Mouse (Mus musculus) myocyte (in vitro differentiated cells): ENCODE measurements at regions not wholly inside any gene's neighbourhood (a gene's known extent, or its start where the extent isn't known, plus 50 kb on each side); places are given as distances from the start of the nearest gene placed in this dataset.

Source experiments
- H3K27me3 ChIP-seq: one replicate; pipeline ENCODE4 v1.6.1; 2011; ENCODE audit not compliant: control insufficient read depth, insufficient read depth, insufficient read length
- H3K36me3 ChIP-seq: one replicate; pipeline ENCODE4 v1.6.1; 2011; ENCODE audit not compliant: control insufficient read depth, insufficient read depth
- H3K4me2 ChIP-seq: one replicate; pipeline ENCODE4 v1.6.1; 2011; ENCODE audit warnings: low read depth, control low read depth
- H3K4me3 ChIP-seq: one replicate; pipeline ENCODE4 v1.5.1; 2011; ENCODE audit warnings: mild to moderate bottlenecking, control low read depth, moderate library complexity
- H3K79me2 ChIP-seq: one replicate; pipeline ENCODE4 v1.6.1; 2011; ENCODE audit not compliant: control insufficient read depth, insufficient read depth
- H3ac ChIP-seq: one replicate; pipeline ENCODE4 v1.6.1; 2011; ENCODE audit not compliant: control insufficient read depth, insufficient read length
- CEBPB ChIP-seq: IDR thresholded peaks from 2 replicates; pipeline ENCODE4 v1.6.1; 2011; ENCODE audit warnings: mild to moderate bottlenecking, moderate library complexity; ENCODE audit not compliant: poor library complexity, insufficient read depth, severe bottlenecking
- E2F4 ChIP-seq: IDR thresholded peaks from one replicate; pipeline ENCODE4 v1.6.1; 2011; ENCODE audit warnings: mild to moderate bottlenecking, control low read depth, moderate library complexity; ENCODE audit not compliant: insufficient read depth
- MAX ChIP-seq: IDR thresholded peaks from one replicate; pipeline ENCODE4 v1.6.1; 2011; ENCODE audit warnings: low read depth, mild to moderate bottlenecking, control low read depth
- MYOD1 ChIP-seq, 3 experiments: IDR thresholded peaks; one replicate each; pipeline ENCODE4 v1.6.1; 2011; ENCODE audit warnings: control low read depth in 2 of 3, low read depth in 2 of 3, mild to moderate bottlenecking in 2 of 3, moderate library complexity in 1 of 3; ENCODE audit not compliant: insufficient read length in 2 of 3, control insufficient read depth in 1 of 3
- MYOG ChIP-seq, 3 experiments: IDR thresholded peaks; one replicate each; pipeline ENCODE4 v1.6.1; 2011; ENCODE audit warnings: control low read depth in 2 of 3, low read depth in 2 of 3, mild to moderate bottlenecking in 2 of 3; ENCODE audit not compliant: insufficient read length in 2 of 3, control insufficient read depth in 1 of 3, insufficient read depth in 1 of 3
- POLR2A ChIP-seq: IDR thresholded peaks from one replicate; pipeline ENCODE4 v1.6.1; 2011; ENCODE audit warnings: low read depth, mild to moderate bottlenecking, control low read depth, moderate library complexity; ENCODE audit not compliant: insufficient read length
- POLR2AphosphoS2 ChIP-seq: IDR thresholded peaks from one replicate; pipeline ENCODE4 v1.6.1; 2011; ENCODE audit warnings: low read depth, control low read depth; ENCODE audit not compliant: insufficient read length
- REST ChIP-seq: IDR thresholded peaks from one replicate; pipeline ENCODE4 v1.6.1; 2011; ENCODE audit warnings: mild to moderate bottlenecking, control low read depth, moderate library complexity; ENCODE audit not compliant: insufficient read depth, insufficient read length
- SRF ChIP-seq: IDR thresholded peaks from one replicate; pipeline ENCODE4 v1.6.1; 2011; ENCODE audit warnings: low read depth; ENCODE audit not compliant: control insufficient read depth, insufficient read length
- TCF12 ChIP-seq: IDR thresholded peaks from one replicate; pipeline ENCODE4 v1.6.1; 2011; ENCODE audit warnings: mild to moderate bottlenecking, control low read depth; ENCODE audit not compliant: poor library complexity, insufficient read depth, severe bottlenecking
- TCF3 ChIP-seq: IDR thresholded peaks from one replicate; pipeline ENCODE4 v1.6.1; 2011; ENCODE audit warnings: low read depth, control low read depth; ENCODE audit not compliant: insufficient read length
- USF1 ChIP-seq: IDR thresholded peaks from one replicate; pipeline ENCODE4 v1.6.1; 2011; ENCODE audit warnings: low read depth, mild to moderate bottlenecking, control low read depth, moderate library complexity

DNA sequence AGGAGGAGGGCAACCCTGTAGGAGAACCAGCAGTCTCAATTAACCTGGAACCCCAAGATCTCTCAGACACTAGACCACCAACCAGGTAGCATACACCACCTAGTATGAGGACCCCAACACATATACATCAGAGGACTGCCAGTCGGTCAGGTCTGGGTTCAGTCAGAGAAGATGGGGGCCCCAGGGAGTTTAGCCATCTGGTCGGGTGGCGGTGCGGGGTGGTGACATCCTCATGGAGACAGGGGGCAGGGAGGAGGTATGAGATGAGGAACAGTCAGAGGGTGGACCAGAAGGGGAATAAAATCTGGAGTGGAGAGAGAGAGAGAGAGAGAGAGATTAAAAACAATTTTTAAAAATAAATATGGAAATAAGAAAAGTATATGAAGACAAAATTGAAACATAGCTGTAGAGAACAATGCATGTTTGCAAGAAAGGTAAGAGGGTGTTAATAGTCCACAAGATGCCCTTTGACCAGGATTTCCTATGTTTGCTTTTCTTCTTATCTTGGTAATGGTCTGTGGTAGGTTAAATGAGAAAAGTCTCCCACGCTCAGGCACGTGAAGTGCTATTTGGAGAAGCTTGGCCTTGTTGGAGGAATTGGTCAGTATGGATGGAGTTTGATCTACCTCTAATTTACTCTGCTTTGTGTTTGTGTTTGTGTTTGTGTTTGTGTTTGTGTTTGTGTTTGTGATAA is 108.0 kb upstream of the Spaca1 start:
- TF ChIP-seq TCF3, result no peak
- no peak for TF ChIP-seq TCF12
- no peak for TF ChIP-seq POLR2A
- no peak for TF ChIP-seq POLR2AphosphoS2
- TF ChIP-seq REST, result no peak
- no peak for TF ChIP-seq USF1
- TF ChIP-seq MYOG (IDR thresholded peaks at IDR 0.05; ENCODE audit: control insufficient read depth in 1 of 3, insufficient read depth in 1 of 3, insufficient read length in 2 of 3, low read depth in 2 of 3), result no peak
- no peak for TF ChIP-seq MYOD1 (IDR thresholded peaks at IDR 0.05; ENCODE audit: control insufficient read depth in 1 of 3, insufficient read length in 2 of 3, low read depth in 2 of 3)
- TF ChIP-seq E2F4, result no peak
- no peak for TF ChIP-seq CEBPB
- TF ChIP-seq SRF, result no peak
- TF ChIP-seq MAX, result no peak
- Histone ChIP-seq H3K4me3 (no peak overlapping the region), H3ac (no peak overlapping the region), H3K4me2 (no peak overlapping the region), H3K36me3 (no peaks in the 10 kb centered on the region), H3K79me2 (no peaks in the 10 kb centered on the region), H3K27me3 (no peaks in the 10 kb centered on the region)

DNA sequence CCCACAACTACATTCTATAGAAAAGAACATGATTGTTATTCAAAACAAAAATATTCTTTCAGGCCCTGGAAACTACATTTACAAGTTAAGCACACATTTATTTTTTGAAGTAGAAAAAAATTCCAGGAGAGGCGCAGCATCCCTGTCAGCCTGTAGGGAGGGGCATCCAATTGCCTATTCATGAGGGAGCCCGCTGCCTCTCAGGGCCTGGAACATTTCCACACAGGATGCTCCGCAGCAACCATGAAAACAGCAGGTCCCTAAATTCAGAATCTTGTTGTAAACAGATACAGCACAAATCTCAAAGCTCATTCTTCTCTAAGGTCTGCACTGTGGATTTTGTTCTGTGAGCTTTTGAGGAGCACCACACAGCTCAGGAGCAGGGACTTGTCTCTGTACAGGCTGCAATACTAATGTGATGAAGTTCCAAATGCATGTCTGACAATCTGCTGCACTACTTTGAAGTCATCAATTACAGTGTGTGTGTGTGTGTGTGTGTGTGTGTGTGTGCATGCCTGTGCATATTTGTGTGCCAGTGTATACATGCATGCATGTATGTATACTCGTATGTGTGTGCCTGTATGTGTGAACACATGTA is 121.4 kb upstream of the Spaca1 start:
- H3K36me3 ChIP-seq, result no peaks in the 10 kb centered on the region
- H3K79me2 ChIP-seq, result no peaks in the 10 kb centered on the region
- no peak overlapping the region for H3K4me2 ChIP-seq
- no peaks in the 10 kb centered on the region for H3K27me3 ChIP-seq
- TF ChIP-seq TCF12 (no peak), E2F4 (no peak), MAX (no peak), CEBPB (no peak), REST (no peak)
- no peak overlapping the region for H3ac ChIP-seq
- no peak overlapping the region for H3K4me3 ChIP-seq

DNA sequence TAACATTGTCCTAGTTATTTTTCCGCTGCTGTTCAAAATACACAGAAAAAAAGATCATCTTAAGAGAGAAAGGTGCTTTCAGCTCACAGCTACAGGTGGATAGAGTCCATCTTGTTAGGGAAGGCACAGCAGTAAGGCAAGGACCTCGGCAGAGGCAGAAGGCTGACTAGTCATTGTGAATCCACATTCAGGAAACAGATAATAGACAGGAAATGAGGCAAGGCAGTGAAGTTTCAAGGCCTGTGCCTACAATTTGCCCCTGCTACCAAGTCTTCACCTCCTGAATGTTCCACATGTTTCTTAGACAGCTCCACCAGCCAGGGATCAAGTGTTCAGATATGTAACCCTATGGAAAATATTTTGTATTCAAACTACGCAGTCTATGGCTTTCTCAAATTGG is 122.0 kb upstream of the Spaca1 start:
- Histone ChIP-seq H3K79me2 (no peaks in the 10 kb centered on the region), H3K27me3 (no peaks in the 10 kb centered on the region), H3K36me3 (no peaks in the 10 kb centered on the region), H3ac (no peak overlapping the region), H3K4me3 (no peak overlapping the region), H3K4me2 (no peak overlapping the region)
- no peak for TF ChIP-seq POLR2A
- no peak for TF ChIP-seq MYOG (IDR thresholded peaks at IDR 0.05; ENCODE audit: control insufficient read depth in 1 of 3, insufficient read depth in 1 of 3, insufficient read length in 2 of 3, low read depth in 2 of 3)
- TF ChIP-seq REST, result no peak
- TF ChIP-seq CEBPB, result no peak
- no peak for TF ChIP-seq TCF3
- no peak for TF ChIP-seq SRF
- no peak for TF ChIP-seq POLR2AphosphoS2

DNA sequence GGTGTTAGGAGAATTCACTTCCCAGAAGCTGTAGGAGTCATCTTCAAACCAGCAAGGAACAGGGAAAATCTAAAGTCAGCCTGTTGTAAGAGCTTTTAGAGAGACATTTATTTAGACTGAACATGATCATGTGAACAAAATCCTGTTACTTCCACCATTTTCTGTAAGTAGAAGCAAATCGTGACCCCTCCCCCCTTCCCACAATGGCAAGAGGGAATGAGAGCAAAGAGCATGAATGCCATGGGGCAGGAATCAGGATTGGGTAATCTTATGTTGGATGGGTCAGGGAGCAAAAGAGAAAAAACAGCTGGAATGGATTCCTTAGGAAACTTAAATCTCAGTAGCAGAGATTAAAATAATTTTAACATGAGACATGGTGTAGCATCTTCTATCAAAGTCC is 127.4 kb upstream of the Spaca1 start:
- H3K4me3 ChIP-seq, result no peak overlapping the region
- H3K36me3 ChIP-seq, result no peaks in the 10 kb centered on the region
- no peak overlapping the region for H3K4me2 ChIP-seq
- TF ChIP-seq USF1, result no peak
- no peak for TF ChIP-seq E2F4
- TF ChIP-seq REST, result no peak
- TF ChIP-seq POLR2AphosphoS2, result no peak
- TF ChIP-seq SRF, result no peak
- TF ChIP-seq TCF3, result no peak
- TF ChIP-seq POLR2A, result no peak
- no peak for TF ChIP-seq TCF12
- no peak for TF ChIP-seq MYOG (IDR thresholded peaks at IDR 0.05; ENCODE audit: control insufficient read depth in 1 of 3, insufficient read depth in 1 of 3, insufficient read length in 2 of 3, low read depth in 2 of 3)
- no peak for TF ChIP-seq MAX
- TF ChIP-seq CEBPB, result no peak
- no peak for TF ChIP-seq MYOD1 (IDR thresholded peaks at IDR 0.05; ENCODE audit: control insufficient read depth in 1 of 3, insufficient read length in 2 of 3, low read depth in 2 of 3)
- no peak overlapping the region for H3ac ChIP-seq
- H3K79me2 ChIP-seq, result no peaks in the 10 kb centered on the region
- no peaks in the 10 kb centered on the region for H3K27me3 ChIP-seq

DNA sequence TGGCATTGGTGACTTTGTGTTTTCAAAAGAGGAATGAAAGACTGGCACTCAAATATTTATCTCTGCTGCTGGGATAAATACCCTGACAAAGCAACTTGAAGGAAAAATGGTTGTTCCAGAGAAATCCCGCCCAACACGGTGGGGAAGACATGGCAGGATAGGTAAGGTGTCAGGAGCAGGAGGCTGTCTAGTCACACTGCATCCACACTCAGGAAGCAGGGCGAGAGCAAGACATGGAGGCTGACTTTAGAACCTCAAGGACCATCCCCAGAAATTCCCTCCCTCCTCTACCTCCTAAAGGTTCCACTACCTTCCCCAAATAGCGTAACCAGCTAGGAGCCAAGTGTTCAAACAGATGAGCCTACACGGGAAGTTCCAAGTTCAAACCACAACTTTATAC is 136.5 kb upstream of the Spaca1 start:
- H3K4me2 ChIP-seq, result no peak overlapping the region
- no peaks in the 10 kb centered on the region for H3K36me3 ChIP-seq
- H3ac ChIP-seq, result no peak overlapping the region
- no peak overlapping the region for H3K4me3 ChIP-seq
- no peaks in the 10 kb centered on the region for H3K79me2 ChIP-seq
- H3K27me3 ChIP-seq, result no peaks in the 10 kb centered on the region
- TF ChIP-seq TCF12 (no peak), MYOG (IDR thresholded peaks at IDR 0.05; ENCODE audit: control insufficient read depth in 1 of 3, insufficient read depth in 1 of 3, insufficient read length in 2 of 3, low read depth in 2 of 3) (no peak), CEBPB (no peak), USF1 (no peak), MYOD1 (IDR thresholded peaks at IDR 0.05; ENCODE audit: control insufficient read depth in 1 of 3, insufficient read length in 2 of 3, low read depth in 2 of 3) (no peak), MAX (no peak)
